ENCODE assay signal across 16 mouse cellular contexts in genomic region chr8:49084191-49084875, GRCm38 (mm10).
DNase-seq lines count a peak whose midpoint lies in the region; ATAC-seq and TF ChIP-seq lines count a peak whose summit lies in the region.
"Had no signal": no experiment of that assay in that cellular context is flagged by ENCODE, and none has a peak within 500 bp of the region (broad histone marks: within the 10 kb centered on the region; RNA-seq: fewer than 3 reads in every experiment).

No protein-coding gene starts in this region.

- no peak overlapping the region for H3K27ac ChIP-seq in hindbrain, postnatal 0 days
- no peak overlapping the region for H3K27ac ChIP-seq in hindbrain, embryonic 10.5 days
- no peak overlapping the region for H3K27ac ChIP-seq in midbrain, embryonic 11.5 days (ENCODE audit: low read depth, low read length)
- no peak overlapping the region for H3K27ac ChIP-seq in midbrain, embryonic 16.5 days (ENCODE audit: low read length)
- H3K27ac ChIP-seq: limb, embryonic 15.5 days; liver, embryonic 15.5 days had no signal

- no peaks in the 10 kb centered on the region for H3K36me3 ChIP-seq in hindbrain, postnatal 0 days (ENCODE audit: insufficient read depth, low read length)
- no peaks in the 10 kb centered on the region for H3K36me3 ChIP-seq in hindbrain, embryonic 10.5 days
- H3K36me3 ChIP-seq in midbrain, embryonic 11.5 days (ENCODE audit: control insufficient read depth, insufficient read depth, low read length), result no peaks in the 10 kb centered on the region
- no peaks in the 10 kb centered on the region for H3K36me3 ChIP-seq in midbrain, embryonic 16.5 days (ENCODE audit: control insufficient read depth, insufficient read depth, low read length)
- H3K36me3 ChIP-seq: limb, embryonic 15.5 days; liver, embryonic 15.5 days had no signal

- WGBS in hindbrain, postnatal 0 days, result 81% methylated on average over 6 of the region's 6 CpGs
- 91% methylated on average over 6 of the region's 6 CpGs for WGBS in hindbrain, embryonic 10.5 days
- WGBS in midbrain, embryonic 11.5 days, result 88% methylated on average over 6 of the region's 6 CpGs
- 82% methylated on average over 6 of the region's 6 CpGs for WGBS in midbrain, embryonic 16.5 days

- ATAC-seq in hindbrain, postnatal 0 days, result no peak
- ATAC-seq in midbrain, embryonic 11.5 days (ENCODE audit: low FRiP score), result no peak
- no peak for ATAC-seq in midbrain, embryonic 16.5 days
- ATAC-seq: lung, postnatal 0 days had no signal

- peak; percentile 31 for DNase-seq in hindbrain, postnatal 0 days (ENCODE audit: low spot score)
- DNase-seq in hindbrain, embryonic 10.5 days (ENCODE audit: low spot score), result no peak
- peak; percentile 86 for DNase-seq in midbrain, embryonic 11.5 days (ENCODE audit: low spot score, missing footprints)
- DNase-seq in embryo, embryonic 10.5 days (ENCODE audit: low spot score), result peak; percentile 41
- peak; percentile 61 for DNase-seq in retina, postnatal 1 day
- no peak for DNase-seq in urinary bladder, postnatal 25 days (ENCODE audit: low spot score)
- DNase-seq: adrenal gland, adult 8-10 months; cerebellum, adult 9-11 months; heart, adult 18-20 months; heart, postnatal 4 days; right cerebral cortex, adult 18-20 months; thymus, adult 18-20 months had no signal

- H3K27me3 ChIP-seq in hindbrain, postnatal 0 days (ENCODE audit: insufficient read depth, low read length), result no peaks in the 10 kb centered on the region
- H3K27me3 ChIP-seq in hindbrain, embryonic 10.5 days (ENCODE audit: insufficient read depth, poor library complexity, severe bottlenecking), result no peaks in the 10 kb centered on the region
- no peaks in the 10 kb centered on the region for H3K27me3 ChIP-seq in midbrain, embryonic 11.5 days (ENCODE audit: control insufficient read depth, insufficient read depth, low read length)
- no peaks in the 10 kb centered on the region for H3K27me3 ChIP-seq in midbrain, embryonic 16.5 days (ENCODE audit: control insufficient read depth, insufficient read depth, low read depth, low read length)
- H3K27me3 ChIP-seq: limb, embryonic 15.5 days; liver, embryonic 15.5 days had no signal

- H3K4me3 ChIP-seq in hindbrain, postnatal 0 days (ENCODE audit: low read length), result no peak overlapping the region
- no peak overlapping the region for H3K4me3 ChIP-seq in hindbrain, embryonic 10.5 days
- no peak overlapping the region for H3K4me3 ChIP-seq in midbrain, embryonic 11.5 days (ENCODE audit: low read depth, low read length)
- no peak overlapping the region for H3K4me3 ChIP-seq in midbrain, embryonic 16.5 days (ENCODE audit: low read depth, low read length)
- H3K4me3 ChIP-seq: limb, embryonic 15.5 days; liver, embryonic 15.5 days had no signal

- no peak overlapping the region for H3K4me2 ChIP-seq in hindbrain, postnatal 0 days (ENCODE audit: low read depth, low read length)
- no peak overlapping the region for H3K4me2 ChIP-seq in midbrain, embryonic 11.5 days
- no peak overlapping the region for H3K4me2 ChIP-seq in midbrain, embryonic 16.5 days (ENCODE audit: low read length)
- H3K4me2 ChIP-seq: limb, embryonic 15.5 days; liver, embryonic 15.5 days had no signal

- no peaks in the 10 kb centered on the region for H3K9me3 ChIP-seq in hindbrain, postnatal 0 days (ENCODE audit: low read length)
- no peaks in the 10 kb centered on the region for H3K9me3 ChIP-seq in hindbrain, embryonic 10.5 days
- H3K9me3 ChIP-seq in midbrain, embryonic 11.5 days (ENCODE audit: control insufficient read depth, low read length), result no peaks in the 10 kb centered on the region
- no peaks in the 10 kb centered on the region for H3K9me3 ChIP-seq in midbrain, embryonic 16.5 days (replicated peaks; ENCODE audit: control insufficient read depth, low read length, poor library complexity, severe bottlenecking)
- H3K9me3 ChIP-seq: limb, embryonic 15.5 days; liver, embryonic 15.5 days had no signal

- TF ChIP-seq CTCF in hindbrain, postnatal 0 days (IDR thresholded peaks at IDR 0.05; ENCODE audit: low read depth), result peak; percentile 32; the same call in 1 of the 2 replicates

- H3K9ac ChIP-seq in hindbrain, postnatal 0 days (replicated peaks; ENCODE audit: low read length), result no peak overlapping the region
- no peak overlapping the region for H3K9ac ChIP-seq in midbrain, embryonic 11.5 days (ENCODE audit: low read length)
- no peak overlapping the region for H3K9ac ChIP-seq in midbrain, embryonic 16.5 days (ENCODE audit: low read depth, low read length)
- H3K9ac ChIP-seq: limb, embryonic 15.5 days; liver, embryonic 15.5 days had no signal

- no peaks in the 10 kb centered on the region for H3K4me1 ChIP-seq in hindbrain, postnatal 0 days (ENCODE audit: insufficient read depth, low read length)
- peaks cover 4% of the 10 kb centered on the region; the same call in 1 of the 2 replicates for H3K4me1 ChIP-seq in hindbrain, embryonic 10.5 days (replicated peaks)
- no peaks in the 10 kb centered on the region for H3K4me1 ChIP-seq in midbrain, embryonic 11.5 days (ENCODE audit: control insufficient read depth, insufficient read depth, low read length)
- H3K4me1 ChIP-seq in midbrain, embryonic 16.5 days (ENCODE audit: control insufficient read depth, insufficient read depth, low read length), result no peaks in the 10 kb centered on the region
- H3K4me1 ChIP-seq: limb, embryonic 15.5 days; liver, embryonic 15.5 days had no signal

Comparison
In these comparisons a context has a peak if more than half of its experiments do, and no peak if none do; other contexts are left out.
1. DNase-seq: peak in hindbrain, postnatal 0 days (single experiment), midbrain, embryonic 11.5 days (single experiment), embryo, embryonic 10.5 days (single experiment) and retina, postnatal 1 day (single experiment); none in hindbrain, embryonic 10.5 days (single experiment) and urinary bladder, postnatal 25 days (single experiment).